Mouse (Mus musculus): ENCODE data around the gene 1700020D05Rik.

- TF ChIP-seq CTCF (IDR thresholded peaks at IDR 0.05; ENCODE audit: borderline replicate concordance, insufficient read depth, low read depth, low read length): no peak
- no peak for TF ChIP-seq POLR2A (IDR thresholded peaks at IDR 0.05; ENCODE audit: borderline replicate concordance, insufficient read depth, low read length)
Measured at GRCm38 (mm10) chr19:5494314-5494713, 9.3 kb downstream of the 1700020D05Rik start.
